Mouse (Mus musculus): ENCODE data around the gene Neurod2. TPM values are rescaled to one million over a fixed set of nuclear protein-coding genes. Genes with fewer than 3 reads are reported as not detected.
A peak's percentile ranks its signal among the peaks of the same experiment; 100 is the strongest.

The Neurod2 gene
- total RNA-seq, 1 experiment = not detected

DNA sequence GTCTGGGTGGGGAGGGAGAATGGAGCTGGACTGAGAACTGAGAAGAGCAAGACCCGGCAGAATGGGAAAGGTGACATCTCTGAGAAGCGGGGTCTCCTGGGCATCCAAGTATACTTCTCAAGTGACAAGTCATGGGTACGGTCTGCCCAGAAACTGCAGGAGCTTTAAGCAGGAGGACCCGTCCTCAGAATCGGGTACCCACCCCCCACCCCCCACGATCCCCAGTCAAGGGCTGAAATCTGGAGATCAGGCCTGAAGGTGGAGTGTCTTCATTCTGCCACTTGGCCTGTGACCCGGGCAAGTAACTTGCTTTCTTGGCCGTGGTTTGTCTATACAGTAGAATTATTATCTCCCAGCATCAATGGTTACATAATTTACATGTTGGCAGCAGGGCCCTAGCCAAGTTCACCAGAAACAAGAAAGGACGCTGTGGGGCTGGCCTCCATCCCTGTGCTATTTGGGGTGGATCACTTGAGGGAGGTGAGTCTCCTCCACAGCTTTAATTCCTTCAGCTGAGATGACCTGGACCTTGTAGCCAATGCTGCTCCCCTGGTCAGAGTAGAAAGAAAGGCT is 34.3 kb downstream of the Neurod2 start:
- in situ Hi-C loops (cut with MboI; ENCODE audit: low sequenced_read_pairs in 2 of 2, unreplicated experiment in 2 of 2) = no loop called here
- H3K4me1 ChIP-seq (ENCODE audit: control insufficient read depth in 2 of 2, insufficient read depth in 2 of 2, low read length in 2 of 2, poor library complexity in 1 of 2) = peaks cover 3 to 24% of the 10 kb centered on the region in 2 experiments
- H3K9me3 ChIP-seq (ENCODE audit: control insufficient read depth, insufficient read depth, low read depth, low read length) = no peaks in the 10 kb centered on the region
- H3K27ac ChIP-seq (ENCODE audit: insufficient read depth, low read depth, low read length, poor library complexity, severe bottlenecking) = no peak overlapping the region
- DNase-seq (ENCODE audit: low read depth, low spot score) = no peak
- TF ChIP-seq MAFK (IDR thresholded peaks at IDR 0.05; ENCODE audit: insufficient read depth, low read depth, low read length) (no peak), ZC3H11A (IDR thresholded peaks at IDR 0.05; ENCODE audit: borderline replicate concordance, low read depth, low read length) (no peak)
- no peaks in the 10 kb centered on the region for H3K36me3 ChIP-seq (ENCODE audit: control insufficient read depth, insufficient read depth, low read length, poor library complexity, severe bottlenecking)
- peak overlapping the region; percentile 85 for H3K9ac ChIP-seq (ENCODE audit: insufficient read depth, low read depth, low read length, poor library complexity, severe bottlenecking)
- peak overlapping the region; percentile 70 to 88 for H3K4me3 ChIP-seq (ENCODE audit: insufficient read depth in 1 of 2, low read depth in 1 of 2, low read length in 2 of 2, poor library complexity in 1 of 2, severe bottlenecking in 1 of 2)

- H3K4me3 ChIP-seq (ENCODE audit: insufficient read depth in 1 of 2, low read depth in 1 of 2, low read length in 2 of 2, poor library complexity in 1 of 2, severe bottlenecking in 1 of 2) = peak overlapping the region; percentile 70 to 88
- peaks cover 3 to 21% of the 10 kb centered on the region in 2 experiments for H3K4me1 ChIP-seq (ENCODE audit: control insufficient read depth in 2 of 2, insufficient read depth in 2 of 2, low read length in 2 of 2, poor library complexity in 1 of 2)
- no peak for DNase-seq (ENCODE audit: low read depth, low spot score)
- H3K36me3 ChIP-seq (ENCODE audit: control insufficient read depth, insufficient read depth, low read length, poor library complexity, severe bottlenecking) = no peaks in the 10 kb centered on the region
- no peaks in the 10 kb centered on the region for H3K9me3 ChIP-seq (ENCODE audit: control insufficient read depth, insufficient read depth, low read depth, low read length)
- no peak overlapping the region for H3K27ac ChIP-seq (ENCODE audit: insufficient read depth, low read depth, low read length, poor library complexity, severe bottlenecking)
- TF ChIP-seq ZNF384 (IDR thresholded peaks at IDR 0.05; ENCODE audit: low read depth, low read length) (no peak), HCFC1 (IDR thresholded peaks at IDR 0.05; ENCODE audit: borderline replicate concordance, insufficient read depth, low read length) (no peak), ZC3H11A (IDR thresholded peaks at IDR 0.05; ENCODE audit: borderline replicate concordance, low read depth, low read length) (no peak), CHD2 (IDR thresholded peaks at IDR 0.05; ENCODE audit: low read depth, low read length) (no peak), MAFK (IDR thresholded peaks at IDR 0.05; ENCODE audit: insufficient read depth, low read depth, low read length) (no peak)
- in situ Hi-C loops (cut with MboI; ENCODE audit: low sequenced_read_pairs in 2 of 2, unreplicated experiment in 2 of 2) = no loop called here
- H3K9ac ChIP-seq (ENCODE audit: insufficient read depth, low read depth, low read length, poor library complexity, severe bottlenecking) = peak overlapping the region; percentile 85
Measured at GRCm38 (mm10) chr11:98294188-98295012, 35.0 kb downstream of the Neurod2 start.

DNA sequence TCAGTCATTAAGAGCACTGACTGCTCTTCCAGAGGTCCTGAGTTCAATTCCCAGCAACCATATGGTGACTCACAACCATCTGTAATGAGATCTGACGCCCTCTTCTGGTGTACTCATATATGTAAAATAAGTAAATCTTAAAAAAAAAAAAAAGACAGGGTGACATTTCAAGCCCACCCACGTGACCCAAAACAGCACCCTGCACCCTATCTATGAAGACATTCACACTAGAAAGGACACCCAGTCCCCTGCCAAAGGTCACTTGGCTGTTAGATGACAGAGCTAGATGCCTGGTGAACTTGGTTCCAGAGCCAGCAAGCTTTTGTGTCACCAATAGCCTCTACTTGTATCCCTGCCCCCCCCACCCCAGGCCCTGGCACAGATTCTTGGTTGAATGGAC is 36.4 kb downstream of the Neurod2 start:
- H3K4me1 ChIP-seq (ENCODE audit: control insufficient read depth in 2 of 2, insufficient read depth in 2 of 2, low read length in 2 of 2, poor library complexity in 1 of 2) = peaks cover 0 to 18% of the 10 kb centered on the region in 2 experiments; a peak in 2 of 4 replicates
- H3K36me3 ChIP-seq (ENCODE audit: control insufficient read depth, insufficient read depth, low read length, poor library complexity, severe bottlenecking) = no peaks in the 10 kb centered on the region
- H3K9me3 ChIP-seq (ENCODE audit: control insufficient read depth, insufficient read depth, low read depth, low read length) = no peaks in the 10 kb centered on the region
- DNase-seq (ENCODE audit: low read depth, low spot score) = no peak
- TF ChIP-seq MAFK (IDR thresholded peaks at IDR 0.05; ENCODE audit: insufficient read depth, low read depth, low read length) (no peak), ZNF384 (IDR thresholded peaks at IDR 0.05; ENCODE audit: low read depth, low read length) (peak; percentile 64; the same call in 1 of the 2 replicates)
- H3K9ac ChIP-seq (ENCODE audit: insufficient read depth, low read depth, low read length, poor library complexity, severe bottlenecking) = no peak overlapping the region
- in situ Hi-C loops (cut with MboI; ENCODE audit: low sequenced_read_pairs in 2 of 2, unreplicated experiment in 2 of 2) = no loop called here
- H3K4me3 ChIP-seq (ENCODE audit: insufficient read depth in 1 of 2, low read depth in 1 of 2, low read length in 2 of 2, poor library complexity in 1 of 2, severe bottlenecking in 1 of 2) = no peak overlapping the region
- no peak overlapping the region for H3K27ac ChIP-seq (ENCODE audit: insufficient read depth, low read depth, low read length, poor library complexity, severe bottlenecking)

- no peak for DNase-seq (ENCODE audit: low read depth, low spot score)
- Histone ChIP-seq H3K9me3 (ENCODE audit: control insufficient read depth, insufficient read depth, low read depth, low read length) (no peaks in the 10 kb centered on the region), H3K4me3 (ENCODE audit: insufficient read depth in 1 of 2, low read depth in 1 of 2, low read length in 2 of 2, poor library complexity in 1 of 2, severe bottlenecking in 1 of 2) (no peak overlapping the region), H3K4me1 (ENCODE audit: control insufficient read depth in 2 of 2, insufficient read depth in 2 of 2, low read length in 2 of 2, poor library complexity in 1 of 2) (peaks cover 0 to 6% of the 10 kb centered on the region in 2 experiments; a peak in 1 of 4 replicates), H3K27ac (ENCODE audit: insufficient read depth, low read depth, low read length, poor library complexity, severe bottlenecking) (no peak overlapping the region), H3K9ac (ENCODE audit: insufficient read depth, low read depth, low read length, poor library complexity, severe bottlenecking) (no peak overlapping the region), H3K36me3 (ENCODE audit: control insufficient read depth, insufficient read depth, low read length, poor library complexity, severe bottlenecking) (no peaks in the 10 kb centered on the region)
- TF ChIP-seq ZC3H11A (IDR thresholded peaks at IDR 0.05; ENCODE audit: borderline replicate concordance, low read depth, low read length) (no peak), MAFK (IDR thresholded peaks at IDR 0.05; ENCODE audit: insufficient read depth, low read depth, low read length) (no peak), ZNF384 (IDR thresholded peaks at IDR 0.05; ENCODE audit: low read depth, low read length) (no peak), CHD2 (IDR thresholded peaks at IDR 0.05; ENCODE audit: low read depth, low read length) (no peak), HCFC1 (IDR thresholded peaks at IDR 0.05; ENCODE audit: borderline replicate concordance, insufficient read depth, low read length) (no peak)
- in situ Hi-C loops (cut with MboI; ENCODE audit: low sequenced_read_pairs in 2 of 2, unreplicated experiment in 2 of 2) = no loop called here
Measured at GRCm38 (mm10) chr11:98290906-98291305, 38.5 kb downstream of the Neurod2 start.
